Mouse (Mus musculus): ENCODE data around the gene Gnao1. TPM values are rescaled to one million over a fixed set of nuclear protein-coding genes. Genes with fewer than 3 reads are reported as not detected.

The Gnao1 gene
- 7.2 and 9.5 TPM in 2 replicates for polyA plus RNA-seq (2015; fragmentation: Nextera tagmentation; extraction: Ambion mirVana)

- peak within 1 kb of the TSS; percentile 83 for H3K4me2 ChIP-seq (replicated peaks; ENCODE audit: low read depth)
- H3K4me1 ChIP-seq (replicated peaks; ENCODE audit: control insufficient read depth, insufficient read depth), result peaks cover 2% of the 10 kb centered on the region; the same call in 1 of the 2 replicates
- H3K27me3 ChIP-seq (ENCODE audit: control insufficient read depth, insufficient read depth, low read length), result peaks cover 2% of the 10 kb centered on the region; the same call in 1 of the 2 replicates
- ATAC-seq (ENCODE audit: low FRiP score, low TSS enrichment) (no peak), DNase-seq (ENCODE audit: low spot score) (no peak)
- no peaks in the 10 kb centered on the region for H3K36me3 ChIP-seq (ENCODE audit: control insufficient read depth, insufficient read depth, low read length)
- H3K9ac ChIP-seq (ENCODE audit: low read length), result peak within 1 kb of the TSS; percentile 68
- 13% methylated on average over 9 of the region's 9 CpGs for WGBS
- no peaks in the 10 kb centered on the region for H3K9me3 ChIP-seq (ENCODE audit: control insufficient read depth, low read length)
- TF ChIP-seq CTCF (IDR thresholded peaks at IDR 0.05; ENCODE audit: low read depth) (no peak), EP300 (optimal IDR thresholded peaks at IDR 0.05) (no peak)
- peak within 1 kb of the TSS; percentile 55 for H3K4me3 ChIP-seq (ENCODE audit: low read depth, low read length)
- H3K27ac ChIP-seq (replicated peaks), result peak within 1 kb of the TSS; percentile 73
These were observed at the start of gene Gnao1 for GRCm38 (mm10) chr8:93809686-93810027. Gene Gnao1, plus strand, starts transcription at chr8:93809966.

GRCm38 (mm10) chr8:93777605-93778004, 32.2 kb upstream of the Gnao1 start:
- TF ChIP-seq EP300 (optimal IDR thresholded peaks at IDR 0.05), result no peak
- ATAC-seq (ENCODE audit: low FRiP score, low TSS enrichment), result no peak
- Histone ChIP-seq H3K4me2 (replicated peaks; ENCODE audit: low read depth) (no peak overlapping the region), H3K27ac (replicated peaks) (no peak overlapping the region), H3K9ac (ENCODE audit: low read length) (no peak overlapping the region), H3K27me3 (ENCODE audit: control insufficient read depth, insufficient read depth, low read length) (no peaks in the 10 kb centered on the region), H3K4me1 (replicated peaks; ENCODE audit: control insufficient read depth, insufficient read depth) (no peaks in the 10 kb centered on the region), H3K4me3 (ENCODE audit: low read depth, low read length) (no peak overlapping the region), H3K36me3 (ENCODE audit: control insufficient read depth, insufficient read depth, low read length) (no peaks in the 10 kb centered on the region), H3K9me3 (ENCODE audit: control insufficient read depth, low read length) (no peaks in the 10 kb centered on the region)
- DNase-seq (ENCODE audit: low spot score), result no peak
- 46% methylated on average over 3 of the region's 3 CpGs for WGBS

GRCm38 (mm10) chr8:93809226-93809625, 540 bp upstream of the Gnao1 start:
- DNase-seq (ENCODE audit: low spot score) (no peak), ATAC-seq (ENCODE audit: low FRiP score, low TSS enrichment) (no peak)
- Histone ChIP-seq H3K4me1 (replicated peaks; ENCODE audit: control insufficient read depth, insufficient read depth) (peaks cover 2% of the 10 kb centered on the region; the same call in 1 of the 2 replicates), H3K9me3 (ENCODE audit: control insufficient read depth, low read length) (no peaks in the 10 kb centered on the region), H3K9ac (ENCODE audit: low read length) (no peak overlapping the region), H3K4me2 (replicated peaks; ENCODE audit: low read depth) (no peak overlapping the region), H3K27ac (replicated peaks) (no peak overlapping the region), H3K27me3 (ENCODE audit: control insufficient read depth, insufficient read depth, low read length) (peaks cover 2% of the 10 kb centered on the region; the same call in 1 of the 2 replicates), H3K36me3 (ENCODE audit: control insufficient read depth, insufficient read depth, low read length) (no peaks in the 10 kb centered on the region), H3K4me3 (ENCODE audit: low read depth, low read length) (no peak overlapping the region)
- TF ChIP-seq CTCF (IDR thresholded peaks at IDR 0.05; ENCODE audit: low read depth), result no peak
- TF ChIP-seq EP300 (optimal IDR thresholded peaks at IDR 0.05), result no peak
- 78% methylated on average over 3 of the region's 3 CpGs for WGBS

GRCm38 (mm10) chr8:93810028-93810858, 477 bp downstream of the Gnao1 start:
- ATAC-seq (ENCODE audit: low FRiP score, low TSS enrichment) (peak; percentile 89), DNase-seq (ENCODE audit: low spot score) (peak; percentile 84)
- Histone ChIP-seq H3K4me1 (replicated peaks; ENCODE audit: control insufficient read depth, insufficient read depth) (peaks cover 2% of the 10 kb centered on the region; the same call in 1 of the 2 replicates), H3K9me3 (ENCODE audit: control insufficient read depth, low read length) (no peaks in the 10 kb centered on the region), H3K9ac (ENCODE audit: low read length) (peak overlapping the region; percentile 68), H3K4me3 (ENCODE audit: low read depth, low read length) (peak overlapping the region; percentile 55), H3K27ac (replicated peaks) (peak overlapping the region; percentile 73), H3K27me3 (ENCODE audit: control insufficient read depth, insufficient read depth, low read length) (peaks cover 2% of the 10 kb centered on the region; the same call in 1 of the 2 replicates), H3K36me3 (ENCODE audit: control insufficient read depth, insufficient read depth, low read length) (no peaks in the 10 kb centered on the region), H3K4me2 (replicated peaks; ENCODE audit: low read depth) (peak overlapping the region; percentile 83)
- 1% methylated on average over 38 of the region's 116 CpGs for WGBS
- TF ChIP-seq CTCF (IDR thresholded peaks at IDR 0.05; ENCODE audit: low read depth), result no peak
- no peak for TF ChIP-seq EP300 (optimal IDR thresholded peaks at IDR 0.05)

GRCm38 (mm10) chr8:93810859-93811602, 1.3 kb downstream of the Gnao1 start:
- Histone ChIP-seq H3K4me1 (replicated peaks; ENCODE audit: control insufficient read depth, insufficient read depth) (peaks cover 2% of the 10 kb centered on the region; the same call in 1 of the 2 replicates), H3K9me3 (ENCODE audit: control insufficient read depth, low read length) (no peaks in the 10 kb centered on the region), H3K27me3 (ENCODE audit: control insufficient read depth, insufficient read depth, low read length) (peaks cover 2% of the 10 kb centered on the region; the same call in 1 of the 2 replicates), H3K9ac (ENCODE audit: low read length) (peak overlapping the region; percentile 68), H3K27ac (replicated peaks) (peak overlapping the region; percentile 73), H3K4me3 (ENCODE audit: low read depth, low read length) (peak overlapping the region; percentile 55), H3K36me3 (ENCODE audit: control insufficient read depth, insufficient read depth, low read length) (no peaks in the 10 kb centered on the region), H3K4me2 (replicated peaks; ENCODE audit: low read depth) (peak overlapping the region; percentile 83)
- WGBS, result 1% methylated on average over 45 of the region's 53 CpGs
- ATAC-seq (ENCODE audit: low FRiP score, low TSS enrichment) (no peak), DNase-seq (ENCODE audit: low spot score) (peak; percentile 22)
- TF ChIP-seq EP300 (optimal IDR thresholded peaks at IDR 0.05) (no peak), CTCF (IDR thresholded peaks at IDR 0.05; ENCODE audit: low read depth) (no peak)

Measured in stomach, postnatal 0 days (tissue).